Mouse (Mus musculus): ENCODE measurements around the gene Ralb. TPM values are rescaled to one million over a fixed set of nuclear protein-coding genes. Genes with fewer than 3 reads are reported as not detected.

Ralb gene
- 82.7 and 87.1 TPM in 2 replicates for polyA plus RNA-seq (2015; fragmentation: Nextera tagmentation; extraction: Ambion mirVana)

DNA sequence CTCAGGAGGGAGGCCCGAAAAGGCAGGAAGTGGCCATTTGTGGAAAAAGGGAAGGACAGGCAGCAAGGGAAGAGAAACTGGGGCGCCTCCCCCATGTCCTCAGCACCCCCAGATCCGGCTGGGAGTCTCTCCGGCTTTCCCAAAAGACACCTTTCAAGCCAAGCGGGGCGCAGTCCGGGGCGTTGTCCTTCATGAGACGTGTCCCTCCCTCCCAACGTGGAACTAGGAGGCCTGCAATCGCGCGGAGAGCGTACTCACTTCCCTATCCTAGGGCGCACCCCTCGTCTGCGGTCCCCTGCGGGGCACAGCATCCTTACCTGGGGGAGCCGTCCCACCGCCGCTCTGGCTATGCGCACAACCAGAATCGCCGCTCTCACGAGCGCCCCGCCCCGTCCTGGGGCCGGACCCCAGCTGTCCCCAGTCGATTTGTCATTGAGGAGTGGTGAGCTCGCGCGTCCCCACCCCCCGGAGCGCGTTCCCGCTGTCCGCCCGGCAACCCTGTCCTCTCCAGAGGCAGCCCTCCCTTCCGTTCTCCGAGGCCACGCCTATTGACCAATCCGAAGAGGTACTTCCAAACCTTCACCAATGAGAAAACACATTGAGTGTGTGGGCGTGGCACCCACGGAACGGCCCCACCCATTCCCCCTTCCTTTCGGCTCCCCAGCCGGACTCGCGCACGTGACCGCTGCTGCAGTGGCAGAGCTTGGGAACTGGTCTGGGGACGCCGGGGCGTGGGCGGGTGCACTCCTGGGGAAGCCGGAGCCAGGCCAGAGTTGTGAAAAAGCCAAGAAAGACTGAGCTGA is at the start of gene Ralb:
Gene Ralb (minus strand): TSS at position 535 of the 803 bp plus-strand sequence.
- peak; percentile 93 for DNase-seq (ENCODE audit: low spot score)

DNA sequence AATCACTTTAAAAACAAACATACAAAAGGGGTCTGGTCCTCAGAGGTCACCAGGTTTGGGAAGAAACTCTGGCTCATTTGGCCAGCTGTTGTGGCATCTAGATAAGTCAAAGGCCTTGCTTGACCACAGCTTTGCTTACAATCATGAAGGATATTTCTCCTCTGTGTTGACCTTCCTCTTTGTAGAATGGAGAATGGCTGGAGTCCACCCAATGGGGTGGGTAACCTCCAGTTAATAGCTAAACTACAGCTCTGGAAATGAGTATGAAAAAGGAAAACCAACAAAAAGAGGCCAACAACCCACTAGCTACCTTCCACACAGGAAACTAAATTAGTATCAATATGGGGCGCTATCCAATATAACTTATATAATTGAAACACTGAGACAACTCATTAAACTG is 47.1 kb upstream of the Ralb start:
- no peak for DNase-seq (ENCODE audit: low spot score)

- no peak for DNase-seq (ENCODE audit: low spot score)
Observed at GRCm38 (mm10) chr1:119550064-119550463, 45.5 kb upstream of the Ralb start.

DNA sequence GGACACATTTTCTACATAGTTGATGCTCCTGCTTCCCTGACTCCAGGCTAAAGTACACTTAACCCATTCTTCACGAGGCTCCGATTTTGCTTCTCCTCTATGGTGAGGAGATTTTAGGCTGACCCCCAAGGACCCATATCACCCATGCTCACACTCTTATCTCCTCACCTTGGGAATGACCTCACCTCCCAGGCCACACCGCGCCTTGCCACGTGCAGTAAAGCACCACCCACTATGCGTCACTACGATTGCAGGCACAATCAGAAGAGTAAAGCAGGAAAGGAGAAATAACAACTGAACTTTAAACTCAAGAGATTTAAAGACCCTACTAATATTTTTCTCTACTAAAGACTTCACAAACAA is 44.7 kb upstream of the Ralb start:
- DNase-seq (ENCODE audit: low spot score) = no peak

GRCm38 (mm10) chr1:119548668-119549326 is 44.2 kb upstream of the Ralb start:
- DNase-seq (ENCODE audit: low spot score) = peak; percentile 75

DNA sequence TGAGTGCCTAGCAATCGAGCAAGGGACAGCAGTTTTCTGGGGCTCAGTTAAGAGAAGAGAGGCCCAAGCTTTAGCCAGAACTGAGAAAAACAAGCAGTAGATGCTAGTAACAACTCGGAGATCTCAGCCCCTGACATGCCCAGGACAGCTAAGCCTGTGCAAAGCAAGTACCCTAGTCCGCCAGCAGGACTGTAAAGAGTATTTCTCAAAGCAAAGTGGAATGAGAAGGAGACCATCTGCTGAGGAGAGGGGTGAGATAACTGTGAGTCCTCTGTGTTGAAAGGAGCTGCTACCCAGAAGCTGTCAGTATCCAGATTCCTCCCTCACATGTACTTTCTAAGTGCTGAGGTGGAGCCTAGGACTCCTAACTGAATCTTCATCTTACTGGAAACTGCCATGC is 41.9 kb upstream of the Ralb start:
- DNase-seq (ENCODE audit: low spot score) = no peak

- no peak for DNase-seq (ENCODE audit: low spot score)
Observed at GRCm38 (mm10) chr1:119545671-119546070, 41.1 kb upstream of the Ralb start.

GRCm38 (mm10) chr1:119545164-119545563 is 40.6 kb upstream of the Ralb start:
- DNase-seq (ENCODE audit: low spot score) = no peak

GRCm38 (mm10) chr1:119544611-119545155 is 40.1 kb upstream of the Ralb start:
- no peak for DNase-seq (ENCODE audit: low spot score)

DNA sequence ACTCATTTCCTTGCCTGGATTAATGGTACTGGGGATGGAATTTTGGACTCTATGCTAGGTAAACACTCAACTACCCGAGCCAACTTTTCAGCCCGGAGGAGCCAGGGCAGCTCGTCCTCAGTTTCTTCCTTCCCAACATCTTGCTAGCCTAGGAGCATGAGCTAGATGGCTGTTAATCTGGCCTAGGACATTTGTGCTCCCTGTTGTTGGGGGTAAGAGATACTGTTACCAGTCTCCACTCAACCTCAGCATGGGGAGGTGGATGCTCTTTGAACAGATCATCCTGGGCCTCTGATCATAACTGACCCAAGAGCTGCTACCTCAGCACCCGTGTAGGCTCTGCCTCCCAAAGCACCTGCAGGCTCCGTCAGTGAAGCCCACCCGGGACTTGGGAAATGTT is 38.7 kb upstream of the Ralb start:
- DNase-seq (ENCODE audit: low spot score) = no peak

GRCm38 (mm10) chr1:119541570-119541969 is 37.0 kb upstream of the Ralb start:
- no peak for DNase-seq (ENCODE audit: low spot score)

DNA sequence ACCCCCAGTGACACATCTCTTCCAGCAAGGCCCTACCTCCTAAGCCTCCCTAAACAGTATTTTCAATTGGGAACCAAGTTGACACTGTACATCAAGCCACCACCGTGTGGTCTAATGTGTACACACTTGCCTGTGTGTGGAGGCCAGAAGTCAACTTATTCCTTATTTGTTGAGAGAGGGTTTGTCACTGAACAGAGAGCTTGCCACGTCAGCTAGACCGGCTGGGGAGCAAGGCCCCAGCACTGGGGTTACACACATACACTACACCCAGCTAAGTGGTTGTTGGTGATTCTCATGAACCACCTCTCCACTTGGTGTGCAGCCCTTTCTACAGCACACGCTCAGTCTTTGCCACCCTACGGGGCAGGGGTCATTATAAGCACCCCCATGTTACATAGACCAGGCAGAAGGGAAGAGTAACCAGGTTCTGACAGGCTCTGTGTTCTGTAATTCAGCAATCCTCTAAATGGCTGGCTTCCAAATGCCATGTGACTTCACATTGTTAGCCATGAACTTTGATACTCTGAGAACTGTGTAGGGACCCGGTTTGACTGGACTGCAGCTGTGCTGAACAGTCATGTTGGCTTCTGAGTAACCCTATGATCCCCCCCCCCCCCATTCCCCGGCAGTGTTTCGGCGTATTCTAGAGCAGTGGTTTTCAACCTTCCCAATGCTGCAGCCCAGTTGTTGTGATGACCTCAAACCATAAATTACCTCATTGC is 36.4 kb upstream of the Ralb start:
- DNase-seq (ENCODE audit: low spot score) = no peak

- no peak for DNase-seq (ENCODE audit: low spot score)
Observed at GRCm38 (mm10) chr1:119539252-119539651, 34.7 kb upstream of the Ralb start.

GRCm38 (mm10) chr1:119537651-119538050 is 33.1 kb upstream of the Ralb start:
- DNase-seq (ENCODE audit: low spot score) = no peak

DNA sequence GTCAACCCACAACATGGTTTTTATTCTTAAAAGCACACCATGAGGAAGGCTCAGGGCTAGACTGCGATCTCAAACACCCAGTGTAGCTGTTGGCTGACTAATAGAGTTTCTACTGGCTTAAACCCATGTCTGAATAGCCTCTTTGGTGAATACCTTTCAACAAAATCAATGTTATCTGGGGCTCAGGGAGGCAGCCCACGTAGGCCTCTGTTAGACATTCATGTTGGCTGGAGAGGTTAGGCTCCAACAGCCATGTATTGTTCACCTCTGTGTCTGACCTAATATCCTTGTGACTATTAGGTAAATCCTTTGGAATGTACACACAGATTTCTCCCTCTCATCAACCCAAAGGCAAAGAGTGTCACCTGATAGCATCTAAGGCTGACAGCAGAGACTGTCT is 31.5 kb upstream of the Ralb start:
- DNase-seq (ENCODE audit: low spot score) = no peak

GRCm38 (mm10) chr1:119534341-119534740 is 29.7 kb upstream of the Ralb start:
- DNase-seq (ENCODE audit: low spot score) = no peak

GRCm38 (mm10) chr1:119533093-119533805 is 28.7 kb upstream of the Ralb start:
- DNase-seq (ENCODE audit: low spot score) = no peak

DNA sequence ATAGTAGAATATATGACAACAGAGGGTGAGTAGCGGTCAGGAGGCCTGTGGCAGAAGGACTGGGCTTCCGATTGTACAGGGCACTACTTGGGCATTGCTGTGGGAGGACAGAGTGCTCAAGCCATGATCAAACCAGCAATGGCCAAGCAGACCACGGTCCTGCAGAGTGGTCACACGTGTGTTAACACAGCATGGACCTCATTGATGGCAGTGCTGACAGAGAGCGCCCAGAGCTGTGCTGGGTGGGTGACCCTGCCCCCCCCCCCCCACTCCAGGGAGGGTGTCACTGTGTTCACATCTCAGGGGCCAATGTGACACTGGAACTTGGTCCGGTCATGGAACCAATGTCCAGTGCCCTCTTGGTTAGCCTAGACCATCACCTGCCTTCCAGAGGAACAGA is 27.6 kb upstream of the Ralb start:
- no peak for DNase-seq (ENCODE audit: low spot score)

GRCm38 (mm10) chr1:119530941-119531340 is 26.3 kb upstream of the Ralb start:
- DNase-seq (ENCODE audit: low spot score) = no peak

DNA sequence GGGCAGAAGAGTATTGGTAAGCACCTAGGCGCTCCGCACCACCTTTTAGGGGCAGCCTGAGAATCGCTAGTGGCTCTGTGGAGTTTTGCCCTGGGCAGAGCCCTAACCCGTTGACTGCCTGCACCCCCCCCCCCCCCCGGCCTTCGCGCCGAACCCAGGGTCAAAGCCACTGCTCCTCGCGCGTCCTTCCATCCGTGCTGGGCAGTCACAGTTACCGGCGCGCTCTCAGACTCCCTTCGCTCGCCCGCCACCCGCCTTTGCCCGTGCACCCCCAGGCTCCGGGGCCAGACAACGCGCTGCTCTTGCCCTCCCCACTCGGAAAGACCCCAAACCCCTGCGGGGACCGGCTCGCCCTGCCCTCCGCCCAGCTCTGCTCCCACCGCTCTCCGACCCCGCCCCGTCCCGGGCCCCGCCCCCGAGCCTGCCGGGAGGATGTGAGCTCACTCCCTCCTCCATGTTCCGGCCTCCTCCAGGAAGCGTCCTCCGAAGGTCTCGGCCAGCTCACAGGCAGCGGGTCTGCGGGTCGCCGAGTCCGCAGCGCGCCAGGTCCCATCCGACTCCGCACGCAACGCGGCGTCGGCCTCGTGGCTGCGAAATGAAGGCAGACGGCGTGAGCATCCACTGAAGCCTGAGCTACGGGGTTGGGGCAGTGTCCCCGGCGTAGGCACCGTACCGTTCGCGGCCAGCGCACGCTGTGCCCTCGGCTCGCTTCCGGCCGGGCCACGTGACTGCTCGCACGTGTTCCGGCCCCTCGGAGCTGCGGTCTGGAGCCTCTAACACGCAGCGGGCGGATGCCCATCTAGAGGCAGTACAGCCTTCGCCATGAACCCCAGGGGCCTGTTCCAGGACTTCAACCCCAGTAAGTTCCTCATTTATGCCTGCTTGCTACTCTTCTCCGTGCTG is 21.3 kb upstream of the Ralb start, which contains the start of gene Tmem185b:
Gene Tmem185b (plus strand): TSS at position 472 of the 903 bp plus-strand sequence.
- peak; percentile 85 for DNase-seq (ENCODE audit: low spot score)

Measured in thymus, postnatal 0 days (tissue).